Mouse (Mus musculus): ENCODE measurements around the gene Ech1. TPM values are rescaled to one million over a fixed set of nuclear protein-coding genes. Genes with fewer than 3 reads are reported as not detected.

Ech1 gene
- polyA plus RNA-seq, 1 experiment = 291 TPM

- no peak for TF ChIP-seq POLR2A (IDR thresholded peaks at IDR 0.05; ENCODE audit: low read depth, low read length)
- TF ChIP-seq CTCF (IDR thresholded peaks at IDR 0.05; ENCODE audit: extremely low read depth, insufficient read length, insufficient replicate concordance, low read depth, low read length) = peak; percentile 43; the same call in 1 of the 2 replicates
- 91% methylated on average over 6 of the region's 6 CpGs for WGBS
- Histone ChIP-seq H3K27me3 (ENCODE audit: control insufficient read depth, insufficient read depth, low read length) (no peaks in the 10 kb centered on the region), H3K4me1 (ENCODE audit: control insufficient read depth, insufficient read depth, insufficient read length, low read length) (peaks cover 10% of the 10 kb centered on the region), H3K27ac (ENCODE audit: insufficient read depth, low read depth, low read length) (no peak overlapping the region), H3K4me3 (ENCODE audit: low read depth, low read length) (no peak overlapping the region), H3K36me3 (ENCODE audit: control insufficient read depth, insufficient read depth, low read length) (no peaks in the 10 kb centered on the region)
Measured at GRCm38 (mm10) chr7:28860898-28861297, 35.9 kb downstream of the Ech1 start.

DNA sequence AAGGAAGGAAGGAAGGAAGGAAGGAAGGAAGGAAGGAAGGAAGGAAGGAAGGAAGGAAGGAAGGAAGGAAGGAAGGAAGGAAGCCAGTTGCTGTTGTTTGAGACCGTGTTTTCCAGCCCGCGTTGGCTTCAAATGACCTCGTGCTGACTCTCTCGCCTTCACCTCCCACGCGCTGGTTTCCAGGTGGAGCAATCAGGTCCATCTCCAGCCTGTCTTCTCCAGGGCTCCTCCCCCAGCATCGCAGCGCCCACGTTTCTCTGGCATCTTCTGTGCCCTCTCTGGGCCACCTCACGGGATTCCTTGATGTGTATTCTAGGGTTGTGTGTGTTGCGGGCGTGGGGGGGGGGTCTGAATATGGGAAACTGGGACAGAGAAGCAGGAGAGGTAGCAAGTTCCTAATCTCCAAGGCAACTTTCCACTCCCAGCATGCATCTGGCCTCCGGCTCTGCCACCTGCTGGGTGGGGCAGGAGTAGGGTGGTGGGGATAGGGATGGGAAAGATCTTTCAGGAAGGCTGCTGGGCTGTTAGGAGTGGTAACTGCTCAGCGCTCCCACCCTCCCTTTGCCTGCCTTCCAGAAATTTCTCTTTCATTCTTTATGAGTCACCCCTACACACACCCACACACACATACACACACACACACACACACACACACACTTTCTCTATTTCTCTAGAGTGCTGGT lies 37.9 kb downstream of the Ech1 start:
- Histone ChIP-seq H3K4me1 (ENCODE audit: control insufficient read depth, insufficient read depth, insufficient read length, low read length) (peaks cover 19% of the 10 kb centered on the region), H3K27me3 (ENCODE audit: control insufficient read depth, insufficient read depth, low read length) (no peaks in the 10 kb centered on the region), H3K4me3 (ENCODE audit: low read depth, low read length) (0 out of 2 replicates have a peak overlapping the region, but pooled peaks have one; percentile 21), H3K27ac (ENCODE audit: insufficient read depth, low read depth, low read length) (no peak overlapping the region), H3K36me3 (ENCODE audit: control insufficient read depth, insufficient read depth, low read length) (no peaks in the 10 kb centered on the region)
- WGBS = 60% methylated on average over 15 of the region's 15 CpGs
- TF ChIP-seq POLR2A (IDR thresholded peaks at IDR 0.05; ENCODE audit: low read depth, low read length) = no peak
- no peak for TF ChIP-seq CTCF (IDR thresholded peaks at IDR 0.05; ENCODE audit: extremely low read depth, insufficient read length, insufficient replicate concordance, low read depth, low read length)

DNA sequence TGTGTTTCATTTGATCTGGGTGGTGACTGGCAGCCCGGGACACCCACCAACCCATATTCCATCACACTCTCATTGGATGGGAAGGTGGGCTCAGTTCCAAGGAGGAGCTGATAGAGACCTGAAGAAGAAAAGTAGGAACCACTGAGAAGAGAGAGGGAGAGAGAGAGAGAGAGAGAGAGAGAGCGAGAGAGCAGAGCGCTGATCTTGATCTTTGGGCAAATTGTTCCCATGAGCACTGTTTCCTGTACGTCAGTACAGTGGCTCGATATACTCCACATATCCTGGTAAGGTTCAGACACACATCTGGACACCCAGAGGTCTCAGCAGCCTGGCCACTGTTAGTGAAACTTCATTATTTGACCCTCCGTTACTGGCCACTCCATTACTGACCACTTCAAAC lies 38.5 kb downstream of the Ech1 start, which contains the start of gene Lgals7:
Gene Lgals7, plus strand, starts transcription at position 314 of the 400 bp plus-strand sequence.
- H3K4me1 ChIP-seq (ENCODE audit: control insufficient read depth, insufficient read depth, insufficient read length, low read length) = peaks cover 19% of the 10 kb centered on the region
- TF ChIP-seq POLR2A (IDR thresholded peaks at IDR 0.05; ENCODE audit: low read depth, low read length) (no peak), CTCF (IDR thresholded peaks at IDR 0.05; ENCODE audit: extremely low read depth, insufficient read length, insufficient replicate concordance, low read depth, low read length) (no peak)
- 0 out of 2 replicates have a peak within 1 kb of the TSS, but pooled peaks have one; percentile 21 for H3K4me3 ChIP-seq (ENCODE audit: low read depth, low read length)
- no peaks in the 10 kb centered on the region for H3K27me3 ChIP-seq (ENCODE audit: control insufficient read depth, insufficient read depth, low read length)
- H3K36me3 ChIP-seq (ENCODE audit: control insufficient read depth, insufficient read depth, low read length) = no peaks in the 10 kb centered on the region
- no peak within 1 kb of the TSS for H3K27ac ChIP-seq (ENCODE audit: insufficient read depth, low read depth, low read length)
- 73% methylated on average over 6 of the region's 6 CpGs for WGBS

DNA sequence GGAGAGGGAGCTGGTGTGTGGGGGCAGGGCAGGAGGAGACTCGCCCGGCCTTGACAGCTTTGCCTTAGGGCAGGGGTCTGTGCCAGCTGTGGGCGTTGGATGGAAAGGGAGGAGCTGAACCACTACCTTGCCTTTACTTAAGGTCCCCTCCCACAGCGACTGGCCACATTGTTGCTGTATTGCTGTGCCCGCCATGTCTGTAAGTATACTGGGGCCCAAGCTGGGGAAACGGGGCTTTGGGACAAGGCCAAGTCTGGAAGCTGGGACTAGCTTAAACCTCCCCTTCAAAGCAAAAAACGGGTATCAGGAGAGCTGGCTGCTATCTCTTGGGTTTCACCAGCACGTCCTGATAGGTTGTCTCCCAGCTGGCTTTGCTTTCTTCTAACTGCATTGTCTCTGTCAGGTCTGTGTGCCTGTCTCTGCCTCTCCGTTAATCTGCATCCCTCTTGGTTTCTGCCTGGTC lies 39.3 kb downstream of the Ech1 start:
- no peak for TF ChIP-seq POLR2A (IDR thresholded peaks at IDR 0.05; ENCODE audit: low read depth, low read length)
- peaks cover 19% of the 10 kb centered on the region for H3K4me1 ChIP-seq (ENCODE audit: control insufficient read depth, insufficient read depth, insufficient read length, low read length)
- no peak overlapping the region for H3K27ac ChIP-seq (ENCODE audit: insufficient read depth, low read depth, low read length)
- no peak overlapping the region for H3K4me3 ChIP-seq (ENCODE audit: low read depth, low read length)
- H3K27me3 ChIP-seq (ENCODE audit: control insufficient read depth, insufficient read depth, low read length) = no peaks in the 10 kb centered on the region
- WGBS = 65% methylated on average over 9 of the region's 9 CpGs
- no peaks in the 10 kb centered on the region for H3K36me3 ChIP-seq (ENCODE audit: control insufficient read depth, insufficient read depth, low read length)

GRCm38 (mm10) chr7:28865481-28866300 lies 40.7 kb downstream of the Ech1 start:
- TF ChIP-seq POLR2A (IDR thresholded peaks at IDR 0.05; ENCODE audit: low read depth, low read length) (no peak; the same call in 1 of the 2 replicates), CTCF (IDR thresholded peaks at IDR 0.05; ENCODE audit: extremely low read depth, insufficient read length, insufficient replicate concordance, low read depth, low read length) (peak; percentile 18; the same call in 1 of the 2 replicates)
- Histone ChIP-seq H3K36me3 (ENCODE audit: control insufficient read depth, insufficient read depth, low read length) (no peaks in the 10 kb centered on the region), H3K4me1 (ENCODE audit: control insufficient read depth, insufficient read depth, insufficient read length, low read length) (peaks cover 19% of the 10 kb centered on the region), H3K27me3 (ENCODE audit: control insufficient read depth, insufficient read depth, low read length) (no peaks in the 10 kb centered on the region), H3K4me3 (ENCODE audit: low read depth, low read length) (peak overlapping the region; percentile 43), H3K27ac (ENCODE audit: insufficient read depth, low read depth, low read length) (peak overlapping the region; percentile 15; the same call in 1 of the 2 replicates)
- WGBS = 35% methylated on average over 33 of the region's 33 CpGs

DNA sequence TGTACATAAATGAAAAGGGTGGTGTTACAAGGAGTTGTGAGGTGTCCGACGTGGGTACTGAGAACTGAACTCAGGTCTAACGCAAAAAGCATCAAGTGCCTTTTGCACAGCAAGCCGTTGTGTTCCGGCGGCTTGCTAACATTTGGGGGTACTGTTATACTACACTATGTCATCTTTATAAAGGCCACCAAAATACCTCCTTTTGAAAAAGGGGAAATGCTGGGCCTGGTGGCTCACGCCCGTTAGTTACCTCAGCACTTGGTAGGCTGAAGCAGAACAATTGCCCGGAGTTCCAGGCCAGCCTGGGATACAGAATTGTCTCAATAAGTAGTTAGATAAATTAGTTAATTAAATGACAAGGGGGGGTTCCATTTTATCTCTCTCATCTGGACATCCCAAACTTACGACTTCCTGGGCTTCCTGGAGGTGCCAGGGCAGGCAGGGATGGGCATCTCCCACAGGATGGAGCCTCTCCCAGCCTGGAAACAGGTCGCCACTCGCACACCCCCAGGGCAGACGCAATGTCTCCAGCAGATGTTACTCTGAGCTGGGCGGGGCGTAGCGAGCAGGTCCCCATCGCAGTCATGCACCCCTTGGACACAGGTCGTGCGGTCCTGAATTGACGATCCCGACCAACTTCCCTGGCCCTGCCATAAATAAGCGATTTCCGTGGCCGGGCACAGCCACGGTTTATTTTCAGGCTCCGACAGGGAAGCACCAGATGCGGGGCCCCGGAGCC lies 41.9 kb downstream of the Ech1 start:
- TF ChIP-seq CTCF (IDR thresholded peaks at IDR 0.05; ENCODE audit: extremely low read depth, insufficient read length, insufficient replicate concordance, low read depth, low read length) (no peak), POLR2A (IDR thresholded peaks at IDR 0.05; ENCODE audit: low read depth, low read length) (no peak)
- Histone ChIP-seq H3K27me3 (ENCODE audit: control insufficient read depth, insufficient read depth, low read length) (no peaks in the 10 kb centered on the region), H3K4me3 (ENCODE audit: low read depth, low read length) (peak overlapping the region; percentile 31), H3K36me3 (ENCODE audit: control insufficient read depth, insufficient read depth, low read length) (no peaks in the 10 kb centered on the region), H3K27ac (ENCODE audit: insufficient read depth, low read depth, low read length) (peak overlapping the region; percentile 17; the same call in 1 of the 2 replicates), H3K4me1 (ENCODE audit: control insufficient read depth, insufficient read depth, insufficient read length, low read length) (peaks cover 19% of the 10 kb centered on the region)
- 76% methylated on average over 28 of the region's 28 CpGs for WGBS

Measured in small intestine, adult 2 months (tissue).